10 mouse cellular contexts compared by ENCODE assay signal in genomic region chr15:82138565-82138964, GRCm38 (mm10). TPM values are rescaled to one million over a fixed set of nuclear protein-coding genes. Genes with fewer than 3 reads are reported as not detected.
A peak's percentile ranks its signal among the peaks of the same experiment; 100 is the strongest.
DNase-seq lines count a peak whose midpoint lies in the region; ATAC-seq and TF ChIP-seq lines count a peak whose summit lies in the region.
"Had no signal": no experiment of that assay in that cellular context is flagged by ENCODE, and none has a peak within 500 bp of the region (broad histone marks: within the 10 kb centered on the region; RNA-seq: fewer than 3 reads in every experiment).

No protein-coding gene starts in this region.

- peak; percentile 56; the same call in 1 of the 2 replicates for TF ChIP-seq CTCF in testis, adult 2 months (IDR thresholded peaks at IDR 0.05; ENCODE audit: control insufficient read depth, insufficient read depth, insufficient replicate concordance, low read depth, low read length)
- peak; percentile 89 for TF ChIP-seq CTCF in stomach, postnatal 0 days (IDR thresholded peaks at IDR 0.05; ENCODE audit: low read depth)

- no peak overlapping the region for H3K9ac ChIP-seq in forebrain, embryonic 14.5 days (ENCODE audit: low read length)
- H3K9ac ChIP-seq in limb, embryonic 11.5 days (ENCODE audit: low read length) = no peak overlapping the region; the same call in 1 of the 2 replicates
- H3K9ac ChIP-seq in midbrain, embryonic 16.5 days (ENCODE audit: low read depth, low read length) = no peak overlapping the region
- H3K9ac ChIP-seq in stomach, postnatal 0 days (ENCODE audit: low read length) = no peak overlapping the region
- H3K9ac ChIP-seq: embryonic facial prominence, embryonic 12.5 days had no signal

- no peak overlapping the region for H3K4me2 ChIP-seq in forebrain, embryonic 14.5 days (ENCODE audit: low read length)
- H3K4me2 ChIP-seq in limb, embryonic 11.5 days (ENCODE audit: low read depth, severe bottlenecking) = no peak overlapping the region
- H3K4me2 ChIP-seq in midbrain, embryonic 16.5 days (ENCODE audit: low read length) = no peak overlapping the region
- H3K4me2 ChIP-seq in stomach, postnatal 0 days (replicated peaks; ENCODE audit: low read depth) = no peak overlapping the region
- H3K4me2 ChIP-seq: embryonic facial prominence, embryonic 12.5 days had no signal

- ATAC-seq in forebrain, embryonic 14.5 days = no peak; the same call in 1 of the 2 replicates
- ATAC-seq in limb, embryonic 11.5 days (ENCODE audit: insufficient number of reproducible peaks, low FRiP score, low TSS enrichment, low read depth) = no peak
- ATAC-seq in midbrain, embryonic 16.5 days = 0 out of 2 replicates have a peak, but pooled peaks have one; percentile 21
- ATAC-seq in stomach, postnatal 0 days (ENCODE audit: low FRiP score, low TSS enrichment) = peak; percentile 49; the same call in 1 of the 2 replicates

- no peaks in the 10 kb centered on the region for H3K4me1 ChIP-seq in testis, adult 2 months (ENCODE audit: control insufficient read depth, insufficient read depth, low read length)
- H3K4me1 ChIP-seq in forebrain, embryonic 14.5 days (ENCODE audit: control insufficient read depth, insufficient read depth, low read length) = no peaks in the 10 kb centered on the region
- H3K4me1 ChIP-seq in limb, embryonic 11.5 days (ENCODE audit: control insufficient read depth, insufficient read depth, low read length) = no peaks in the 10 kb centered on the region
- no peaks in the 10 kb centered on the region for H3K4me1 ChIP-seq in midbrain, embryonic 16.5 days (ENCODE audit: control insufficient read depth, insufficient read depth, low read length)
- no peaks in the 10 kb centered on the region for H3K4me1 ChIP-seq in stomach, postnatal 0 days (replicated peaks; ENCODE audit: control insufficient read depth, insufficient read depth)
- H3K4me1 ChIP-seq: embryonic facial prominence, embryonic 12.5 days had no signal

- TF ChIP-seq POLR2A in testis, adult 2 months (IDR thresholded peaks at IDR 0.05; ENCODE audit: control insufficient read depth, low read depth, low read length) = no peak

- no peaks in the 10 kb centered on the region for H3K27me3 ChIP-seq in testis, adult 2 months (ENCODE audit: control insufficient read depth, insufficient read depth, low read length)
- no peaks in the 10 kb centered on the region for H3K27me3 ChIP-seq in forebrain, embryonic 14.5 days (replicated peaks; ENCODE audit: control insufficient read depth, insufficient read depth, low read length)
- no peaks in the 10 kb centered on the region for H3K27me3 ChIP-seq in limb, embryonic 11.5 days (ENCODE audit: control insufficient read depth, insufficient read depth, low read length)
- H3K27me3 ChIP-seq in midbrain, embryonic 16.5 days (ENCODE audit: control insufficient read depth, insufficient read depth, low read depth, low read length) = no peaks in the 10 kb centered on the region
- H3K27me3 ChIP-seq in stomach, postnatal 0 days (ENCODE audit: control insufficient read depth, insufficient read depth, low read length) = no peaks in the 10 kb centered on the region
- H3K27me3 ChIP-seq: embryonic facial prominence, embryonic 12.5 days had no signal

- H3K4me3 ChIP-seq in testis, adult 2 months (ENCODE audit: control insufficient read depth, low read depth, low read length) = no peak overlapping the region
- no peak overlapping the region for H3K4me3 ChIP-seq in forebrain, embryonic 14.5 days (ENCODE audit: low read depth, low read length)
- no peak overlapping the region for H3K4me3 ChIP-seq in limb, embryonic 11.5 days (ENCODE audit: low read depth, low read length)
- H3K4me3 ChIP-seq in midbrain, embryonic 16.5 days (ENCODE audit: low read depth, low read length) = no peak overlapping the region
- no peak overlapping the region for H3K4me3 ChIP-seq in stomach, postnatal 0 days (ENCODE audit: low read depth, low read length)
- H3K4me3 ChIP-seq: embryonic facial prominence, embryonic 12.5 days had no signal

- no peak for DNase-seq in testis, postnatal 14 days (ENCODE audit: low spot score)
- peak; percentile 63 for DNase-seq in c-Kit-positive CD71-positive TER-119-negative erythroid progenitor cells, embryonic 14.5 days (ENCODE audit: low read depth)
- DNase-seq in forebrain, embryonic 14.5 days (ENCODE audit: low spot score) = peak; percentile 81
- DNase-seq in induced T-regulatory cell, adult 2 months (ENCODE audit: low read depth) = peak; percentile 89
- peak; percentile 60 for DNase-seq in limb, embryonic 11.5 days (ENCODE audit: low spot score)
- DNase-seq in stomach, postnatal 0 days (ENCODE audit: low spot score) = peak; percentile 65

- TF ChIP-seq EP300 in stomach, postnatal 0 days (optimal IDR thresholded peaks at IDR 0.05) = no peak

- no peaks in the 10 kb centered on the region; the same call in 1 of the 2 replicates for H3K36me3 ChIP-seq in testis, adult 2 months (ENCODE audit: control insufficient read depth, insufficient read depth, low read length)
- peaks cover 12% of the 10 kb centered on the region for H3K36me3 ChIP-seq in forebrain, embryonic 14.5 days (ENCODE audit: control insufficient read depth, insufficient read depth, low read length)
- no peaks in the 10 kb centered on the region; the same call in 1 of the 2 replicates for H3K36me3 ChIP-seq in limb, embryonic 11.5 days (ENCODE audit: control insufficient read depth, insufficient read depth, low read length)
- no peaks in the 10 kb centered on the region for H3K36me3 ChIP-seq in midbrain, embryonic 16.5 days (ENCODE audit: control insufficient read depth, insufficient read depth, low read length)
- peaks cover 2% of the 10 kb centered on the region; the same call in 1 of the 2 replicates for H3K36me3 ChIP-seq in stomach, postnatal 0 days (ENCODE audit: control insufficient read depth, insufficient read depth, low read length)

- no peak overlapping the region for H3K27ac ChIP-seq in testis, adult 2 months (ENCODE audit: control insufficient read depth, insufficient read depth, low read depth, low read length)
- no peak overlapping the region for H3K27ac ChIP-seq in forebrain, embryonic 14.5 days (ENCODE audit: low read depth, low read length)
- no peak overlapping the region for H3K27ac ChIP-seq in limb, embryonic 11.5 days (replicated peaks; ENCODE audit: low read depth, low read length)
- H3K27ac ChIP-seq in midbrain, embryonic 16.5 days (ENCODE audit: low read length) = no peak overlapping the region
- H3K27ac ChIP-seq in stomach, postnatal 0 days (replicated peaks) = no peak overlapping the region
- H3K27ac ChIP-seq: embryonic facial prominence, embryonic 12.5 days; macrophage had no signal

- H3K9me3 ChIP-seq in forebrain, embryonic 14.5 days (replicated peaks; ENCODE audit: control insufficient read depth, low read length) = no peaks in the 10 kb centered on the region
- no peaks in the 10 kb centered on the region for H3K9me3 ChIP-seq in limb, embryonic 11.5 days (ENCODE audit: control insufficient read depth, low read length)
- H3K9me3 ChIP-seq in midbrain, embryonic 16.5 days (replicated peaks; ENCODE audit: control insufficient read depth, low read length, poor library complexity, severe bottlenecking) = no peaks in the 10 kb centered on the region
- no peaks in the 10 kb centered on the region for H3K9me3 ChIP-seq in stomach, postnatal 0 days (ENCODE audit: control insufficient read depth, low read length)
- H3K9me3 ChIP-seq: embryonic facial prominence, embryonic 12.5 days had no signal

- WGBS in forebrain, embryonic 14.5 days = 48% methylated on average over 4 of the region's 4 CpGs
- WGBS in limb, embryonic 11.5 days = 62% methylated on average over 4 of the region's 4 CpGs
- WGBS in midbrain, embryonic 16.5 days = 47% methylated on average over 4 of the region's 4 CpGs
- WGBS in stomach, postnatal 0 days = 39% methylated on average over 4 of the region's 4 CpGs

RNA-seq across cellular contexts. Expression of gene Srebf2, which starts 8.4 kb away (rescaled TPM):
- 36.2 and 40.1 TPM in 2 replicates for polyA plus RNA-seq in testis, adult 2 months (2012; rRNA removed)
- 99.6 and 139 TPM in 2 replicates for polyA plus RNA-seq in forebrain, embryonic 14.5 days (2014; fragmentation: Nextera tagmentation; extraction: Ambion mirVana)
- 129 and 138 TPM in 2 replicates for polyA plus RNA-seq in limb, embryonic 11.5 days (2014; fragmentation: Nextera tagmentation; extraction: Ambion mirVana)
- 194 and 218 TPM in 2 replicates for polyA plus RNA-seq in midbrain, embryonic 16.5 days (2015; fragmentation: Nextera tagmentation; extraction: Ambion mirVana)
- polyA plus RNA-seq in stomach, postnatal 0 days (2015; fragmentation: Nextera tagmentation; extraction: Ambion mirVana) = 119 and 127 TPM in 2 replicates

RNA-seq across cellular contexts. Expression of gene Ccdc134, which starts 10.8 kb away (rescaled TPM):
- polyA plus RNA-seq in testis, adult 2 months (2012; rRNA removed) = 18.1 and 19.9 TPM in 2 replicates
- 12.8 and 15.5 TPM in 2 replicates for polyA plus RNA-seq in forebrain, embryonic 14.5 days (2014; fragmentation: Nextera tagmentation; extraction: Ambion mirVana)
- 22.3 and 24.4 TPM in 2 replicates for polyA plus RNA-seq in limb, embryonic 11.5 days (2014; fragmentation: Nextera tagmentation; extraction: Ambion mirVana)
- polyA plus RNA-seq in midbrain, embryonic 16.5 days (2015; fragmentation: Nextera tagmentation; extraction: Ambion mirVana) = 10.5 and 11.3 TPM in 2 replicates
- polyA plus RNA-seq in stomach, postnatal 0 days (2015; fragmentation: Nextera tagmentation; extraction: Ambion mirVana) = 8.2 and 8.5 TPM in 2 replicates

Comparison
In these comparisons a context has a peak if more than half of its experiments do, and no peak if none do; other contexts are left out.
1. ATAC-seq: peak in midbrain, embryonic 16.5 days (single experiment) and stomach, postnatal 0 days (single experiment); none in forebrain, embryonic 14.5 days (single experiment) and limb, embryonic 11.5 days (single experiment).